Mouse (Mus musculus): ENCODE results near the gene Atg4a-ps. TPM values are rescaled to one million over a fixed set of nuclear protein-coding genes. Genes with fewer than 3 reads are reported as not detected.
"Not testable (repeated sequence)": the region's sequence is repeated elsewhere in the genome, so short reads cannot be mapped to it uniquely, and the experiment has no call there.

The Atg4a-ps gene
- total RNA-seq (2021) (1 to 10 TPM in 1 of 2 experiments, not detected in 1; 1.9 TPM), polyA plus RNA-seq (2012; rRNA removed) (0.12 TPM in 1 of 2 replicates, not detected in the other)
- long read RNA-seq, partial matches to known transcripts: 0 of 1 reads
- long read RNA-seq, other reads (novel, unspliced or antisense): 0 of 1 reads

DNA sequence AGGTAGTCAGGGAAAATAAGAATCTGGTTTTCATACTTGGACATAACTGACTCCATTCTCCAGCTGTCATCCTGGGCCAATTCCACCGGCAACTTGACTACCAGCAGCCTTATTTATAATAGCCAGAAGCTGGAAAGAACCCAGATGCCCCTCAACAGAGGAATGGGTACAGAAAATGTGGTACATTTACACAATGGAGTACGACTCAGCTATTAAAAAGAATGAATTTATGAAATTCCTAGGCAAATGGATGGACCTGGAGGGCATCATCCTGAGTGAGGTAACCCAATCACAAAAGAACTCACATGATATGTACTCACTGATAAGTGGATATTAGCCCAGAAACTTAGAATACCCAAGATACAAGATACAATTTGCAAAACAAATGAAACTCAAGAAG lies at the start of gene Atg4a-ps:
Gene Atg4a-ps (minus strand): TSS at position 101 of the 400 bp plus-strand sequence.
- not testable (repeated sequence) for DNase-seq

GRCm38 (mm10) chr3:103695556-103695955 lies 49.7 kb upstream of the Atg4a-ps start:
- no peak overlapping the region for H3K4me3 ChIP-seq
- H3K79me2 ChIP-seq (replicated peaks; ENCODE audit: control insufficient read depth, insufficient read depth, low read length): no peaks in the 10 kb centered on the region
- H3K27ac ChIP-seq: no peak overlapping the region
- no peak overlapping the region for H3K9ac ChIP-seq (ENCODE audit: low read depth, low read length)
- H3K27me3 ChIP-seq (ENCODE audit: control insufficient read depth, insufficient read depth, low read length): no peaks in the 10 kb centered on the region
- no peak for DNase-seq
- H3K36me3 ChIP-seq (ENCODE audit: control insufficient read depth, insufficient read depth, low read length): no peaks in the 10 kb centered on the region
- 52% methylated on average over 3 of the region's 3 CpGs for WGBS
- H3K4me1 ChIP-seq (ENCODE audit: control insufficient read depth, insufficient read depth, low read length): no peaks in the 10 kb centered on the region
- TF ChIP-seq POLR2A (IDR thresholded peaks at IDR 0.05; ENCODE audit: insufficient read depth, low read depth, low read length): no peak
- TF ChIP-seq CTCF (IDR thresholded peaks at IDR 0.05): no peak
- no peak for TF ChIP-seq EP300 (IDR thresholded peaks at IDR 0.05; ENCODE audit: insufficient read depth, low read depth, low read length)
- intact Hi-C loops (cut with DNase I): no loop called here

More for the DNA sequence above, at the start of gene Atg4a-ps:
- H3K36me3 ChIP-seq (ENCODE audit: control insufficient read depth, insufficient read depth, low read length); H3K4me1 ChIP-seq (ENCODE audit: control insufficient read depth, insufficient read depth, low read length); H3K27me3 ChIP-seq (ENCODE audit: control insufficient read depth, insufficient read depth, low read length); H3K79me2 ChIP-seq (replicated peaks; ENCODE audit: control insufficient read depth, insufficient read depth, low read length); H3K4me3 ChIP-seq; H3K9ac ChIP-seq (ENCODE audit: low read depth, low read length); H3K27ac ChIP-seq; intact Hi-C loops (cut with DNase I): not testable (repeated sequence)
- 83% methylated on average over 2 of the region's 2 CpGs for WGBS

DNA sequence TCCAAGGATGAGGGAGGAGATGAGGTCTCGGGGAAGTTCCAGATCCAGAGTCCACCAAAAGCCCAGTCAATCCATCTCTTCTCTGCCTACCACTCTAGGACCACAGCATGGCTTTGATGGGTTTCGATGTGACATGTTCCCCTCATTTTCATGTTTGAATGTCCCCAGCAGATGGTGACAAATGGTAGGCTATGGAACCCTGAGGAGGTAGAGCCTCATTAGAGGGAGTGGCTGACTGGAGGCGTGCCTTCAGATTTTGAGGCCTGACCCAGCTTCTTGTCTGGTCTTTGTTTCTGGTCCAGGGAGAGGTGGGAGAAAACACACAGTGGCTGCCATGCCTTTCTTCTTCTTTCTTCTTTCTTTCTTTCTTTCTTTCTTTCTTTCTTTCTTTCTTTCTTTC lies 44.6 kb upstream of the Atg4a-ps start:
- Histone ChIP-seq H3K4me3 (no peak overlapping the region), H3K9ac (ENCODE audit: low read depth, low read length) (no peak overlapping the region), H3K4me1 (ENCODE audit: control insufficient read depth, insufficient read depth, low read length) (no peaks in the 10 kb centered on the region), H3K79me2 (replicated peaks; ENCODE audit: control insufficient read depth, insufficient read depth, low read length) (no peaks in the 10 kb centered on the region), H3K36me3 (ENCODE audit: control insufficient read depth, insufficient read depth, low read length) (no peaks in the 10 kb centered on the region), H3K27ac (no peak overlapping the region), H3K27me3 (ENCODE audit: control insufficient read depth, insufficient read depth, low read length) (no peaks in the 10 kb centered on the region)
- TF ChIP-seq CTCF (IDR thresholded peaks at IDR 0.05): peak; percentile 46
- TF ChIP-seq EP300 (IDR thresholded peaks at IDR 0.05; ENCODE audit: insufficient read depth, low read depth, low read length): no peak
- DNase-seq: peak in 1 of 2 experiments; percentile 21
- WGBS: 66% methylated on average over 3 of the region's 3 CpGs
- intact Hi-C loops (cut with DNase I): loop anchor here (5.0 kb wide), 1 partner anchor 197 kb away; no protein-coding TSS in a partner anchor

DNA sequence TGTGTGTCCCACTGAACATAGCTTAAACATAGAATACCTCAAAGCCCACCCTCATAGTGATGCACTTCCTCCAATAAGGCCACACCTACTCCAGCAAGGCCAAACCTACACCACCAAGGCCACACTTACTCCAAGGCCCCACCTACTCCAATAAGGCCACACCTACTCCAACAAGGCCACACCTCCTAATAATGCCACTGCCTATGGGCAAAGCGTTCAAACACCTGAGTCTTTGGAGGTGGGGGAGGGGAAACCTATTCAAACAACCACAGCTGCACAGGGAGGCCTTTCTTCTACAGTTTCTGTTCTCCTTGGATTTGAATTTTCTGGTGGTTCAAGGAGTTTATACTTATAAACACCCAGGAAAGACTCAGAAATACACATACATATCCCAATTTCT lies 43.2 kb upstream of the Atg4a-ps start:
- Histone ChIP-seq H3K9ac (ENCODE audit: low read depth, low read length) (no peak overlapping the region), H3K36me3 (ENCODE audit: control insufficient read depth, insufficient read depth, low read length) (no peaks in the 10 kb centered on the region), H3K4me1 (ENCODE audit: control insufficient read depth, insufficient read depth, low read length) (no peaks in the 10 kb centered on the region), H3K27me3 (ENCODE audit: control insufficient read depth, insufficient read depth, low read length) (no peaks in the 10 kb centered on the region), H3K79me2 (replicated peaks; ENCODE audit: control insufficient read depth, insufficient read depth, low read length) (no peaks in the 10 kb centered on the region), H3K27ac (no peak overlapping the region), H3K4me3 (no peak overlapping the region)
- no peak for DNase-seq
- intact Hi-C loops (cut with DNase I): no loop called here
- TF ChIP-seq POLR2A (IDR thresholded peaks at IDR 0.05; ENCODE audit: insufficient read depth, low read depth, low read length): no peak
- TF ChIP-seq EP300 (IDR thresholded peaks at IDR 0.05; ENCODE audit: insufficient read depth, low read depth, low read length): no peak
- no peak for TF ChIP-seq CTCF (IDR thresholded peaks at IDR 0.05)
- 88% methylated on average over 1 of the region's 1 CpGs for WGBS

DNA sequence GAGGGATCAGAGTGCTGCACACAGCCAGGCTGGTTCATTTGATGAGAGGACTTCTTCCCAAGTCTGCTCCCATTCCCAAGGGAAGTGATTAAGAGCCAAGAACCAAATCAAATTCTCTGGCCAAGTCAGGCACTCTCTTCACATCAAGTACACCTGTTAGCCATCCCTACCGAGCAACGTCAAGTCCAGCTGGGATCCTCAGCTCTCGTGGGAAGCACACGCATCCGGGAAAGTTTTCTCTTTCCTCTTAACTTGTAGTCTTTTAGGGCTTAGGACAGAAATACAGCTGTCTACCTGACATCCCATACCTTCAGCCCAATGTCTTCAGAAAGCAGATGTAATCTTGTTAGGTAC lies 38.1 kb upstream of the Atg4a-ps start:
- 42% methylated on average over 5 of the region's 5 CpGs for WGBS
- H3K79me2 ChIP-seq (replicated peaks; ENCODE audit: control insufficient read depth, insufficient read depth, low read length): no peaks in the 10 kb centered on the region
- no peak overlapping the region for H3K4me3 ChIP-seq
- intact Hi-C loops (cut with DNase I): no loop called here
- H3K36me3 ChIP-seq (ENCODE audit: control insufficient read depth, insufficient read depth, low read length): no peaks in the 10 kb centered on the region
- no peak for TF ChIP-seq POLR2A (IDR thresholded peaks at IDR 0.05; ENCODE audit: insufficient read depth, low read depth, low read length)
- no peak for TF ChIP-seq EP300 (IDR thresholded peaks at IDR 0.05; ENCODE audit: insufficient read depth, low read depth, low read length)
- TF ChIP-seq CTCF (IDR thresholded peaks at IDR 0.05): no peak
- H3K27me3 ChIP-seq (ENCODE audit: control insufficient read depth, insufficient read depth, low read length): no peaks in the 10 kb centered on the region; the same call in 1 of the 2 replicates
- DNase-seq: no peak
- H3K4me1 ChIP-seq (ENCODE audit: control insufficient read depth, insufficient read depth, low read length): no peaks in the 10 kb centered on the region
- no peak overlapping the region for H3K9ac ChIP-seq (ENCODE audit: low read depth, low read length)
- no peak overlapping the region for H3K27ac ChIP-seq

GRCm38 (mm10) chr3:103683234-103683965 lies 37.5 kb upstream of the Atg4a-ps start:
- no peaks in the 10 kb centered on the region; the same call in 1 of the 2 replicates for H3K27me3 ChIP-seq (ENCODE audit: control insufficient read depth, insufficient read depth, low read length)
- H3K4me3 ChIP-seq: no peak overlapping the region
- intact Hi-C loops (cut with DNase I): no loop called here
- no peaks in the 10 kb centered on the region for H3K79me2 ChIP-seq (replicated peaks; ENCODE audit: control insufficient read depth, insufficient read depth, low read length)
- WGBS: 15% methylated on average over 21 of the region's 21 CpGs
- TF ChIP-seq EP300 (IDR thresholded peaks at IDR 0.05; ENCODE audit: insufficient read depth, low read depth, low read length): no peak
- no peak for TF ChIP-seq POLR2A (IDR thresholded peaks at IDR 0.05; ENCODE audit: insufficient read depth, low read depth, low read length)
- TF ChIP-seq CTCF (IDR thresholded peaks at IDR 0.05): no peak
- H3K27ac ChIP-seq: no peak overlapping the region
- no peak for DNase-seq
- no peaks in the 10 kb centered on the region for H3K4me1 ChIP-seq (ENCODE audit: control insufficient read depth, insufficient read depth, low read length)
- H3K36me3 ChIP-seq (ENCODE audit: control insufficient read depth, insufficient read depth, low read length): no peaks in the 10 kb centered on the region
- H3K9ac ChIP-seq (ENCODE audit: low read depth, low read length): no peak overlapping the region

All from heart, adult 2 months (tissue).